Mouse (Mus musculus) kidney, adult 2 months (tissue): ENCODE data around the gene Pygb.

ENCODE experiments used
- CTCF ChIP-seq: fragments of 200-500 bp; conservative IDR thresholded peaks from 2 replicates; pipeline ENCODE4 v1.5.1; 2011; ENCODE audit warnings: low read depth, mild to moderate bottlenecking, control low read depth, low read length, moderate library complexity, mixed read lengths; ENCODE audit not compliant: insufficient read depth, insufficient read length
- POLR2A ChIP-seq: fragments of 200-500 bp; IDR thresholded peaks from one replicate; pipeline ENCODE4 v1.6.1; 2011; ENCODE audit warnings: low read depth, low read length, control low read depth

DNA sequence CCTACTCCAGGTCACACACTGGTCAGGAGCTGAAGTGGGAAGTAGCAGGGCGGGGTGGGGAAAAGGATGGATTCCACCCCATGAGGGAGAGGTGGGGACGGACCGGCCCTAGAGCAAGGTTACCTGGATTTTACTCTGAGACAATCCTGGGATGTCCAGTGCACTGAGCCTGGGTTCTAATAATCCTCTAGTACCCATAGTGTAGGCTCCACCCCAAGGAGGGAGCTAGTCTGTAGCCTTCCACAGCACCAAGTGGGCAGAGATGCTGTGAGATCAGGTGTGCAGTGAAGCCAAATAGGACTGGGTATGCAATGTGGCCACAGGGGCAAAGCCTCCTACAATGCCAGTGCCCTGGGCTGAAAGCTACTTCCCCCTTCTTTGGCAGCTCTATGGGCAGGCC, 51.2 kb downstream of the Pygb start:
- TF ChIP-seq POLR2A, result no peak
- TF ChIP-seq CTCF, result no peak
